Mouse (Mus musculus) midbrain, embryonic 16.5 days (tissue): ENCODE measurements at regions not wholly inside any gene's neighbourhood (a gene's known extent, or its start where the extent isn't known, plus 50 kb on each side); places are given as distances from the start of the nearest gene placed in this dataset.

Source experiments
- ATAC-seq: fragments of 200-750 bp; cut with Nextera tagmentation; 2 replicates; pipeline ENCODE4 v1.8.0; 2017; ENCODE audit warnings: moderate TSS enrichment
- H3K27ac ChIP-seq: fragments of 300-500 bp; sonication (generic); 2 replicates; pipeline ENCODE4 v1.5.1; 2014; ENCODE audit warnings: mild to moderate bottlenecking, low read length, mixed read lengths
- H3K27me3 ChIP-seq: fragments of 300-500 bp; sonication (generic); 2 replicates; pipeline ENCODE4 v1.6.1; 2014; ENCODE audit warnings: low read depth, low read length, mixed read lengths; ENCODE audit not compliant: control insufficient read depth, insufficient read depth
- H3K36me3 ChIP-seq: fragments of 300-500 bp; sonication (generic); 2 replicates; pipeline ENCODE4 v1.6.1; 2014; ENCODE audit warnings: mild to moderate bottlenecking, low read length, moderate library complexity, mixed read lengths; ENCODE audit not compliant: control insufficient read depth, insufficient read depth
- H3K4me1 ChIP-seq: fragments of 300-500 bp; sonication (generic); 2 replicates; pipeline ENCODE4 v1.6.1; 2014; ENCODE audit warnings: mild to moderate bottlenecking, low read length, mixed read lengths; ENCODE audit not compliant: control insufficient read depth, insufficient read depth
- H3K4me2 ChIP-seq: fragments of 300-500 bp; sonication (generic); 2 replicates; pipeline ENCODE4 v1.6.1; 2014; ENCODE audit warnings: mild to moderate bottlenecking, low read length, mixed read lengths
- H3K4me3 ChIP-seq: fragments of 300-500 bp; sonication (generic); 2 replicates; pipeline ENCODE4 v1.5.1; 2014; ENCODE audit warnings: low read depth, mild to moderate bottlenecking, low read length, moderate library complexity, mixed read lengths
- H3K9ac ChIP-seq: fragments of 300-500 bp; sonication (generic); 2 replicates; pipeline ENCODE4 v1.6.1; 2014; ENCODE audit warnings: low read depth, low read length, mixed read lengths
- H3K9me3 ChIP-seq: fragments of 300-500 bp; sonication (generic); replicated peaks from 2 replicates; pipeline ENCODE4 v1.6.1; 2014; ENCODE audit warnings: mild to moderate bottlenecking, low read length, mixed read lengths; ENCODE audit not compliant: control insufficient read depth, poor library complexity, severe bottlenecking
- whole genome bisulfite sequencing: fragments of 180-500 bp; shearing (Covaris S2); extraction: QIAGEN DNeasy Blood & Tissue Kit; methylation state at CpG from one replicate; pipeline ENCODE4 v1.1.7; 2014; 5-methylcytosine and 5-hydroxymethylcytosine counted together

- ATAC-seq = no peak
- Histone ChIP-seq H3K4me1 (no peaks in the 10 kb centered on the region), H3K4me2 (no peak overlapping the region), H3K4me3 (no peak overlapping the region), H3K36me3 (no peaks in the 10 kb centered on the region), H3K27ac (no peak overlapping the region), H3K27me3 (no peaks in the 10 kb centered on the region), H3K9me3 (no peaks in the 10 kb centered on the region), H3K9ac (no peak overlapping the region)
- 88% methylated on average over 4 of the region's 4 CpGs for WGBS
These were observed 147.6 kb downstream of the Fam84b start for GRCm38 (mm10) chr15:60706009-60706408.

- Histone ChIP-seq H3K36me3 (no peaks in the 10 kb centered on the region), H3K27me3 (no peaks in the 10 kb centered on the region), H3K9ac (no peak overlapping the region), H3K9me3 (no peaks in the 10 kb centered on the region), H3K27ac (no peak overlapping the region), H3K4me3 (no peak overlapping the region), H3K4me2 (no peak overlapping the region), H3K4me1 (no peaks in the 10 kb centered on the region)
- no peak for ATAC-seq
These were observed 152.3 kb downstream of the Fam84b start for GRCm38 (mm10) chr15:60701273-60701672.

DNA sequence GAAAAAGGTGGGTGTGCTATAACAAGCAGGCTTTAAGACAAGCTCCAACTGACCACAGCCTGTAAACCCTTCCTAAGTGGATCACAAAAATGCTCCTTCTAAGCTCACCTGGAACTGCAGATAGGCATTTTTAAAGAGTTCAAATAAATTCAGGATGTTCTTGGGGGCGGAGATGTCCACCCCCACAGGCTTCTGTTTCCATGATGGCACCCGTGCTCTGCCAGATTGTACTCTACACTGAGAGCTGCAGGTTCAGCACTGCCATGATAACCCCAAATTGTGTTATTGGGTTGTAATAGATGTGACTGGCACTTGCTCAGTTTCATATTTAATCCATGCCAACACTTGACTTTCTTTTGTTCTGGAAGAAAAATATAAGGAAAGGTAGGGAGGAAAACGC is 158.8 kb downstream of the Fam84b start:
- 96% methylated on average over 3 of the region's 3 CpGs for WGBS
- Histone ChIP-seq H3K9ac (no peak overlapping the region), H3K27me3 (no peaks in the 10 kb centered on the region), H3K27ac (no peak overlapping the region), H3K9me3 (no peaks in the 10 kb centered on the region), H3K4me3 (no peak overlapping the region), H3K4me2 (no peak overlapping the region), H3K36me3 (no peaks in the 10 kb centered on the region), H3K4me1 (peaks cover 2% of the 10 kb centered on the region; the same call in 1 of the 2 replicates)
- no peak for ATAC-seq

DNA sequence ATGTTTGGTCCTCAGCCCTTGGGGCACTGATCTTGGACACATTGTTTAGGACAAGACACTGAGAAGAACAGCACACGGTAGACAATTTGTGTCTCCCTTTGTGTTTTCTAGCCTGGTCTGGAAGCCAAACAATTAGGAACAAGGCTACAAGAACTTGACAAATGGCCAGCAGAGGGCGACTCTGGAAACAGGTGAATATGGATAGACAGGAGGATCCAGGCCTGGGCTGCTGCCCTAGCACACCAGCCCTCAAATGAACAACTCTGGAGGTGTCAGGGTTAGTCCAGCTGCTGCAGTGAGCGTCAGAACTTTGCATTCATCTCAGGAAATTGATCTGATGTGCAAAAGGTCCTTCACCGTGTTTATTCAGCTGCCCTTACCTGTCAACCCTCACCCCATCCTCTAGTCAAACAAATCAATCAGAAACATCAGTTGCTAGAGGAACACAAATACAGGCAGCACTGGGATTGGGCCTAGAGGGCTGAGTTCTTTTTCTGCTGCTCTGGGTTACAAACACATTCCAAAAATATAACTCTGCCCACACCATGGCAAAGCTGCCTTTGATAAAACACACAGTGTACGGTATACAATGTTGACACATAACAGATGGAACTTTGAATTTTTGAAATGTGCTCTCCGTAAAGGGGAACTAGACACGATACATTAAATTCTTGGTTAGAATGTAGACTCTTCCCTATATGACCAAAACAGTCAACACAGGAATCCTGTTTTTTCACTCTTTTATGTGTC is 159.7 kb downstream of the Fam84b start:
- Histone ChIP-seq H3K27ac (no peak overlapping the region), H3K36me3 (no peaks in the 10 kb centered on the region), H3K9ac (no peak overlapping the region), H3K4me3 (no peak overlapping the region), H3K4me1 (peaks cover 2% of the 10 kb centered on the region; the same call in 1 of the 2 replicates), H3K27me3 (no peaks in the 10 kb centered on the region), H3K4me2 (no peak overlapping the region), H3K9me3 (no peaks in the 10 kb centered on the region)
- WGBS = 64% methylated on average over 7 of the region's 7 CpGs
- no peak for ATAC-seq

DNA sequence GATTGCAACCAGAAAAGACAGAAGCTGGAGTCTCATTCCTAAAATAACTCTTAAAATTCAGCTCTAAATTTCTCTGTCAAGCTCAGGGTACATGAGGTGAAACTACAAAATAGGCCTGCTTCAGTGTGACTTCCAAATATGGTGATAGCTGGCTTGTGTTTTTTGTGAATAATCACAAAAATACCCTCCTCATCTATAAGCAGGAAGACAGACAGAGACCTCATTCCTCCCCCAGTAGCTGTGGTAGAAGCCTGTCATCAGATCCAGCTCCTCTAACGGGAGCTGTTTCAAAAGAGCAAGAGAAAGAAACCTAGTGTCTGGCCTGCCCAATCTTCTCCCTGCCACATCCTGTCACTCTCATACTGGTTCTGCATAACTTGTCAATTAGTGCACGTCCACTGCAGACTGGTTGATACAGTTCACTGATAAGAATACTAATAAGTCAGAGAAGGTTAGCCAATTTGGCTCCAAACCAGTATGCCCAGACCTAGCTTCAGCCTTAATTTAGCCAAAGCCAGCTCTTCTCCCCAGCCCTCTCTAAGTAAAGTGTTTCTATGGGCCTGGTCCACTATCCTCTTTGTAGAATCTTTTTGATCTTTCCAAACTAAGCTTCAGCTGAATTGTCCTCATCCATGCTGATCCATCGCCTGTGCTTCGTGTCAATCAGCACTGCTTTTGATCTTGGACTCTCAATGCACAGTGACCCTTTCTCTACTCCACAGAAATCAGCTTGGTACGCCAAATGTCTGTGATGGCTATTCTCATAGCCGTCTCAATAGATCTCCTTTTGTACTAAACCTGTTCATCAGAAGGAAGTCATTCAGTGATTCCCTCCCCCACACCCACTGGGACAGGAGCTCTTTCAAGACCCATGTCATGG is 160.6 kb downstream of the Fam84b start:
- no peak overlapping the region for H3K9ac ChIP-seq
- WGBS = 11% methylated on average over 6 of the region's 6 CpGs
- H3K27me3 ChIP-seq = no peaks in the 10 kb centered on the region
- H3K9me3 ChIP-seq = no peaks in the 10 kb centered on the region
- H3K27ac ChIP-seq = no peak overlapping the region
- no peak overlapping the region for H3K4me2 ChIP-seq
- peak; percentile 58; the same call in 1 of the 2 replicates for ATAC-seq
- no peaks in the 10 kb centered on the region for H3K36me3 ChIP-seq
- peaks cover 2% of the 10 kb centered on the region; the same call in 1 of the 2 replicates for H3K4me1 ChIP-seq
- H3K4me3 ChIP-seq = no peak overlapping the region

DNA sequence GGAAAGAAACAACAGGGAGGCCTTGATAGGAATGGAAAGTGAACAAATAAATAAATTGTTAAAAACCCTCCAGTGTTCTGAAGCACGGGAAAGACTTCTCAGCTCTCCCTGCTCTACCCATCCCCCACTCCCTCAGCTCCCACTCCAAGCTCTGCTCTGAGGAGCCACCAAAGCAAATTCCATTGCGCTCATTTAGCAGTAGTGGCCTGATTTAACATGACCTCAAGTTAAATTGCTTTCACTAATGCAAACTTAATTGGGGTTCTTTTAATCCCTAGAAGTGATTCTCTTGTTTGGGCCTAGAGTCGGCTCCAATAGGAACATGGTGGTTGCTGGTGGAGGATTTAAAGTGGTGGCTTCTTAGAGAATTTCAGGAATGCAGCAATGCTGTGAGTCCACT is 161.4 kb downstream of the Fam84b start:
- Histone ChIP-seq H3K27me3 (no peaks in the 10 kb centered on the region), H3K36me3 (no peaks in the 10 kb centered on the region), H3K4me3 (no peak overlapping the region), H3K4me1 (peaks cover 2% of the 10 kb centered on the region; the same call in 1 of the 2 replicates), H3K4me2 (no peak overlapping the region), H3K9me3 (no peaks in the 10 kb centered on the region), H3K27ac (peak overlapping the region; percentile 17; the same call in 1 of the 2 replicates), H3K9ac (no peak overlapping the region)
- WGBS = 10% methylated on average over 3 of the region's 3 CpGs
- ATAC-seq = no peak

- Histone ChIP-seq H3K9me3 (no peaks in the 10 kb centered on the region), H3K9ac (no peak overlapping the region), H3K4me1 (no peaks in the 10 kb centered on the region), H3K4me2 (no peak overlapping the region), H3K27ac (no peak overlapping the region), H3K36me3 (no peaks in the 10 kb centered on the region), H3K4me3 (no peak overlapping the region), H3K27me3 (no peaks in the 10 kb centered on the region)
- WGBS = 96% methylated on average over 3 of the region's 3 CpGs
- no peak for ATAC-seq
These were observed 176.2 kb downstream of the Fam84b start for GRCm38 (mm10) chr15:60677397-60677796.

DNA sequence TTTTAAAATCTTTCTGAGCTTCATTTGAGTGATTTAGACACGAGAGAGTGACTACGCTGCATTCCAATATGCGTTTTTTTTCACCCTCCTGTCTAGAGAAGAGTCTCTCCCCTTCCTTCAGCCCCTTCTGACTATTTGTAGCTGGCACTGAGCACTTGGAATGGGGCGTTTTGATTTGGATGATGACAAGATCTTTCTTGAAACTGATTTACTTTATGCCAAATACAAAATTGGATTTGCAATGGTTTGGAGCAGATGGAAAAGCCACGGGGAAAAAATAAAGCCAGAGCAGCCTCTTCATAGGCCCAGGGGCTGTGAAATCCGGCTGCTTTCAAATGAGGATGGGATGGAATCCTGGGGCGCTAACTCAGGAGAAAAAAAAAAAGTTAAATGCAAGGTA is 196.0 kb downstream of the Fam84b start:
- H3K27ac ChIP-seq = no peak overlapping the region
- no peak overlapping the region for H3K4me3 ChIP-seq
- WGBS = 59% methylated on average over 7 of the region's 7 CpGs
- no peak overlapping the region for H3K4me2 ChIP-seq
- H3K9ac ChIP-seq = no peak overlapping the region
- H3K4me1 ChIP-seq = no peaks in the 10 kb centered on the region
- H3K9me3 ChIP-seq = no peaks in the 10 kb centered on the region
- no peak for ATAC-seq
- no peaks in the 10 kb centered on the region for H3K36me3 ChIP-seq
- H3K27me3 ChIP-seq = no peaks in the 10 kb centered on the region

- WGBS = 80% methylated on average over 3 of the region's 3 CpGs
- Histone ChIP-seq H3K4me3 (no peak overlapping the region), H3K27me3 (no peaks in the 10 kb centered on the region), H3K9ac (no peak overlapping the region), H3K4me1 (no peaks in the 10 kb centered on the region), H3K9me3 (no peaks in the 10 kb centered on the region), H3K27ac (no peak overlapping the region), H3K36me3 (no peaks in the 10 kb centered on the region), H3K4me2 (no peak overlapping the region)
- ATAC-seq = no peak
These were observed 198.5 kb downstream of the Fam84b start for GRCm38 (mm10) chr15:60655113-60655512.
